Mouse (Mus musculus) heart, postnatal 0 days (tissue): ENCODE results near the gene Lce3d.

Experiments
- CTCF ChIP-seq: IDR thresholded peaks from 2 replicates; pipeline ENCODE4 v1.5.1; 2016; ENCODE audit warnings: antibody characterized with exemption, control low read depth, low read depth
- EP300 ChIP-seq: IDR thresholded peaks from 2 replicates; pipeline ENCODE4 v1.6.1; 2016; ENCODE audit warnings: antibody characterized with exemption, low read depth

DNA sequence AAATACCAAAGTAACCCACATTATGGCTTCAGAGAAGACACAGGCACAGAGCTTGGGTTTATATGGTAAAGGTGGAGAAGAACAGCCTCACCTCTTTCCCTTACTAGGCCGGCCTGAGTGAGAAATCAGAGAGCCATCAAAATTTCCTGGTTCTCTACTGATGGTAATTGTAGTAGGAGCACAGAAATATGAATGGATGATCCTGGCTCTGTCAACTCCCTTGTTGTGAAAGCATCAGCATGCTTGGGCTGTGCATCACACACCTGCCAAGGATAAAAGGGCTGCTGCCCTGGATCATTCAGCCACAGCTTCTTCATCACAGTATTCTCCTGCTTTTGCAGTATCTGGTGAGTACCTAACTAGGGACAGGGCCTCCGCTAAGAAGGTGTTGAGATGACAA is 9.6 kb downstream of the Lce3d start, which contains the start of gene Lce3e:
- TF ChIP-seq CTCF (no peak), EP300 (no peak)
